Mouse (Mus musculus) ZHBTc4 (cell line): ENCODE data around the gene Coq7.

Experiments
- DNase-seq: peaks from one replicate; pipeline ENCODE4 v3.0.0-alpha.2; 2011; ENCODE audit warnings: low read depth, low spot score

Gene Coq7

GRCm38 (mm10) chr7:118494892-118495579 lies 38.1 kb downstream of the Coq7 start:
- DNase-seq = no peak

GRCm38 (mm10) chr7:118493892-118494291 lies 39.3 kb downstream of the Coq7 start:
- no peak for DNase-seq

GRCm38 (mm10) chr7:118491431-118492147 lies 41.6 kb downstream of the Coq7 start, which contains the start of gene Itpripl2:
Gene Itpripl2, minus strand, starts transcription at chr7:118491975.
- DNase-seq = peak; percentile 87

- peak; percentile 75 for DNase-seq
Observed at GRCm38 (mm10) chr7:118490666-118491430, 42.3 kb downstream of the Coq7 start.

- peak; percentile 62 for DNase-seq
Observed at GRCm38 (mm10) chr7:118489706-118490665, 43.2 kb downstream of the Coq7 start.

GRCm38 (mm10) chr7:118488060-118488664 lies 45.0 kb downstream of the Coq7 start:
- no peak for DNase-seq

- DNase-seq = no peak
Observed at GRCm38 (mm10) chr7:118486917-118487316, 46.2 kb downstream of the Coq7 start.

- no peak for DNase-seq
Observed at GRCm38 (mm10) chr7:118483996-118484395, 49.2 kb downstream of the Coq7 start.

GRCm38 (mm10) chr7:118482001-118482400 lies 51.2 kb downstream of the Coq7 start:
- no peak for DNase-seq

GRCm38 (mm10) chr7:118481047-118481810 lies 51.9 kb downstream of the Coq7 start:
- DNase-seq = no peak

GRCm38 (mm10) chr7:118480160-118480709 lies 52.9 kb downstream of the Coq7 start:
- no peak for DNase-seq

GRCm38 (mm10) chr7:118478835-118479312 lies 54.3 kb downstream of the Coq7 start:
- DNase-seq = no peak

- no peak for DNase-seq
Observed at GRCm38 (mm10) chr7:118476428-118476827, 56.7 kb downstream of the Coq7 start.

- no peak for DNase-seq
Observed at GRCm38 (mm10) chr7:118475008-118475705, 58.0 kb downstream of the Coq7 start.

- no peak for DNase-seq
Observed at GRCm38 (mm10) chr7:118472886-118473285, 60.3 kb downstream of the Coq7 start.

- no peak for DNase-seq
Observed at GRCm38 (mm10) chr7:118468060-118468459, 65.1 kb downstream of the Coq7 start.

- no peak for DNase-seq
Observed at GRCm38 (mm10) chr7:118464432-118464831, 68.7 kb downstream of the Coq7 start.

GRCm38 (mm10) chr7:118462818-118463762 lies 70.1 kb downstream of the Coq7 start:
- no peak for DNase-seq
